ENCODE assay signal across 17 mouse cellular contexts in genomic region chr9:24473824-24474223, GRCm38 (mm10).
"Had no signal": no experiment of that assay in that cellular context is flagged by ENCODE, and none has a peak within 500 bp of the region (broad histone marks: within the 10 kb centered on the region; RNA-seq: fewer than 3 reads in every experiment).

No protein-coding gene starts in this region.

- H3K9me3 ChIP-seq: limb, embryonic 10.5 days; megakaryocyte, embryonic 14.5 days; midbrain, embryonic 12.5 days; neural tube, embryonic 13.5 days had no signal

- H3K27ac ChIP-seq: left cerebral cortex, adult 2 months; limb, embryonic 10.5 days; midbrain, embryonic 12.5 days; neural tube, embryonic 13.5 days had no signal

- H3K27me3 ChIP-seq: megakaryocyte, embryonic 14.5 days; midbrain, embryonic 12.5 days; neural tube, embryonic 13.5 days had no signal

- H3K4me3 ChIP-seq: left cerebral cortex, adult 2 months; limb, embryonic 10.5 days; megakaryocyte, embryonic 14.5 days; midbrain, embryonic 12.5 days; neural tube, embryonic 13.5 days had no signal

- H3K9ac ChIP-seq: midbrain, embryonic 12.5 days; neural tube, embryonic 13.5 days had no signal

- ATAC-seq: intestine, postnatal 0 days; lung, postnatal 0 days; midbrain, embryonic 16.5 days had no signal

- H3K4me1 ChIP-seq: limb, embryonic 10.5 days; midbrain, embryonic 12.5 days had no signal

- H3K4me2 ChIP-seq: midbrain, embryonic 12.5 days; neural tube, embryonic 13.5 days had no signal

- DNase-seq: kidney, adult 8-10 months; kidney, postnatal 25 days; lung, adult 18-20 months; lung, postnatal 4 days; retina, postnatal 1 day; right cerebral cortex, postnatal 4 days; spleen, adult 18-20 months; thymus, adult 18-20 months; thymus, postnatal 36 days had no signal
